Mouse (Mus musculus) forebrain, embryonic 11.5 days (tissue): Measurements from ENCODE around the gene Hs2st1. TPM values are rescaled to one million over a fixed set of nuclear protein-coding genes. Genes with fewer than 3 reads are reported as not detected.

ENCODE experiments used
- ATAC-seq: fragments of 200-750 bp; cut with Nextera tagmentation; replicated peaks from 2 replicates; pipeline ENCODE4 v1.8.0; 2017; ENCODE audit warnings: moderate TSS enrichment; ENCODE audit not compliant: low FRiP score
- DNase-seq: peaks from one replicate; pipeline ENCODE4 v3.0.0-alpha.2; 2017; ENCODE audit warnings: low spot score
- H3K27ac ChIP-seq: fragments of 300-500 bp; sonication (generic); 2 replicates; pipeline ENCODE4 v1.5.1; 2014; ENCODE audit warnings: low read depth, low read length
- H3K27me3 ChIP-seq: fragments of 300-500 bp; sonication (generic); 2 replicates; pipeline ENCODE4 v1.6.1; 2014; ENCODE audit warnings: mild to moderate bottlenecking, low read length, mixed read lengths; ENCODE audit not compliant: control insufficient read depth, insufficient read depth
- H3K36me3 ChIP-seq: fragments of 300-500 bp; sonication (generic); 2 replicates; pipeline ENCODE4 v1.6.1; 2014; ENCODE audit warnings: mild to moderate bottlenecking, low read length, moderate library complexity, mixed read lengths; ENCODE audit not compliant: control insufficient read depth, insufficient read depth
- H3K4me1 ChIP-seq: fragments of 300-500 bp; sonication (generic); replicated peaks from 2 replicates; pipeline ENCODE4 v1.6.1; 2014; ENCODE audit warnings: low read length, mixed read lengths; ENCODE audit not compliant: control insufficient read depth, insufficient read depth
- H3K4me2 ChIP-seq: fragments of 300-500 bp; sonication (generic); 2 replicates; pipeline ENCODE4 v1.6.1; 2014; ENCODE audit warnings: low read depth, mild to moderate bottlenecking, low read length, moderate library complexity, mixed read lengths; ENCODE audit not compliant: severe bottlenecking
- H3K4me3 ChIP-seq: fragments of 300-500 bp; sonication (generic); 2 replicates; pipeline ENCODE4 v1.5.1; 2014; ENCODE audit warnings: low read depth, low read length
- H3K9ac ChIP-seq: fragments of 300-500 bp; sonication (generic); 2 replicates; pipeline ENCODE4 v1.6.1; 2014; ENCODE audit warnings: low read length
- H3K9me3 ChIP-seq: fragments of 300-500 bp; sonication (generic); 2 replicates; pipeline ENCODE4 v1.6.1; 2016; ENCODE audit warnings: low read length, mixed read lengths; ENCODE audit not compliant: control insufficient read depth
- WGBS: fragments of 180-500 bp; shearing (Covaris S2); extraction: QIAGEN DNeasy Blood & Tissue Kit; methylation state at CpG from one replicate; pipeline ENCODE4 v1.1.7; 2014; 5-methylcytosine and 5-hydroxymethylcytosine counted together
- polyA plus RNA-seq: library from polyadenylated mRNA; unstranded; fragments of >200 nt; fragmentation: Nextera tagmentation; extraction: Ambion mirVana; gene quantifications from 2 replicates; pipeline ENCODE4 v1.2.1, GENCODE M21; 2014

Hs2st1 gene
- polyA plus RNA-seq, 1 experiment from 2014 or later, result 25.3 TPM

DNA sequence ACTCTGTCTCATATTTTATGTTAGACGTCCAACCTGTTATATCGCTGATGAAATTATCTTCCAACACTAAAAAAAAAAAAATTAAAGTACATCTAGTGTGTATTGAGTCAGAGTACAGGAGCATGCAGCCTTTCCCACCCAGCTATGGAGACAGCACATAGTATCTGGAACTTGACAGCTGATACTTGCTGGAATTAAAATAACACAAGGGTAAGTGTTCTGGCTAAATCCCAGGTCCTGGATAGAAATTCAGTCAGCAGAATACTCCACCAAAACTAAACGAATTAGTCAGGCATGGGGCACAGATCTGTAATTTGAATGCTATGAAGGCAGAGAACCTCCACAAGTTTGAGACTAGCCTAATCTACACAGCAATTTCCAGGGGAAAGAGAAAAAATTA lies 30.9 kb downstream of the Hs2st1 start:
- H3K36me3 ChIP-seq, result no peaks in the 10 kb centered on the region
- H3K9me3 ChIP-seq, result no peaks in the 10 kb centered on the region
- no peak overlapping the region for H3K4me2 ChIP-seq
- no peak for DNase-seq
- no peak for ATAC-seq
- no peak overlapping the region for H3K27ac ChIP-seq
- no peaks in the 10 kb centered on the region for H3K4me1 ChIP-seq
- H3K4me3 ChIP-seq, result no peak overlapping the region
- no peak overlapping the region for H3K9ac ChIP-seq
- WGBS, result 84% methylated on average over 3 of the region's 3 CpGs
- no peaks in the 10 kb centered on the region for H3K27me3 ChIP-seq

DNA sequence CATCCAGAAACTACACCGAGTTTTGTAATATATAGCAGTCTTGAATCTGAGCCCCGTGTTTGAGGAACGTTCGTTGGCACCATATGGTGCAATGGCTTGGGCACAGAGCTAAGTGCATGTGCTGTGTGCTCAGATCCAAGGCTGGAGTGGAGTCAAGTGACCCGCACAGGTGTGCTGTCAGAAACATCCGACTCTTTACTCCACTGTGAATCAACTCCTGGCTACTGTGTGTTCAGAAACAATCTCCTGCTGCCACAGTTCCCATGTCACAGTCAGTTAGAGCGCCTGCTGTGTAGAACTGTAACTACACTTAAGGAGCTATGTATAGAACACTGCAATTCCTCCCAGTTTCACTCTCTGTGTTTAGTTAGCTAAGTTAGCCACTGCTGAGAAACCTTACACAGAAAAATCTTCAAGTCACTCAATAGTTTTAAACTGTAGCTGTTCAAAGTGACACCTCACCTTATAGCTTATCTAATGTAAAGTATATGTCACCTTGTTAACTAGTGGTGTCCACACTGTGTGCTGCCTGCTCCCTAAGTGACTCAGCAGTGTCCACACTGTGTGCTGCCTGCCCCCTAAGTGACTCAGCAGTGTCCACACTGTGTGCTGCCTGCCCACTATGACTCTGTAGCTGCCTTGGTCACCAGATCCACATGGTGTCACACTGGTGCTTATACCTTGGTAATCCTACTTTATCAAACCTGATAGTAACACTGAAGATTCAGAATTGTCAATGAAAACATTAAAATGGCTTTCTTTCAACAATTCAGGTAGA lies 32.7 kb downstream of the Hs2st1 start:
- ATAC-seq, result no peak
- 92% methylated on average over 7 of the region's 7 CpGs for WGBS
- peaks cover 3% of the 10 kb centered on the region; the same call in 1 of the 2 replicates for H3K4me1 ChIP-seq
- no peak overlapping the region for H3K27ac ChIP-seq
- H3K4me3 ChIP-seq, result no peak overlapping the region
- no peak overlapping the region for H3K9ac ChIP-seq
- no peaks in the 10 kb centered on the region for H3K36me3 ChIP-seq
- no peak for DNase-seq
- no peaks in the 10 kb centered on the region for H3K9me3 ChIP-seq
- H3K4me2 ChIP-seq, result no peak overlapping the region
- H3K27me3 ChIP-seq, result no peaks in the 10 kb centered on the region

DNA sequence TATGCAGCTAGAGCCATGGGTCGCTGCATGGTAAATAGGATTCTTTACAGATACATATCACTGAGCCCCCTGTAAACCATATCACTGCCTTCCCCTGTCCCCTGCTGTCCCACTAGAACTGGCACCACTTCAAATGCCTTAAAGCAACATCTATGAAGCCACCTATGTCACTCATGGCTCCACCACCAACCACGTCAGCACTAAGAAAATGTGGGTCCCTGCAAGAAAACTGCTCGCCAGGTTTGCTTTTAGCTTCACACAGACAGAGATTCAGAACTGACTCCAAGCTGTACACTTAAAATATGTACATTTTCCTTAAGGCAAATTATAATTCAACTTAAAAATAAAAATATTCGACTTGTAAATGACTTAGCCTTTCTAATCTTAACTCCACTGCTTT lies 34.9 kb downstream of the Hs2st1 start:
- Histone ChIP-seq H3K4me2 (no peak overlapping the region), H3K27ac (no peak overlapping the region), H3K4me3 (no peak overlapping the region), H3K9me3 (no peaks in the 10 kb centered on the region), H3K27me3 (no peaks in the 10 kb centered on the region), H3K36me3 (no peaks in the 10 kb centered on the region), H3K4me1 (peaks cover 5% of the 10 kb centered on the region; the same call in 1 of the 2 replicates), H3K9ac (no peak overlapping the region)
- ATAC-seq (no peak), DNase-seq (no peak)
- 94% methylated on average over 4 of the region's 4 CpGs for WGBS

DNA sequence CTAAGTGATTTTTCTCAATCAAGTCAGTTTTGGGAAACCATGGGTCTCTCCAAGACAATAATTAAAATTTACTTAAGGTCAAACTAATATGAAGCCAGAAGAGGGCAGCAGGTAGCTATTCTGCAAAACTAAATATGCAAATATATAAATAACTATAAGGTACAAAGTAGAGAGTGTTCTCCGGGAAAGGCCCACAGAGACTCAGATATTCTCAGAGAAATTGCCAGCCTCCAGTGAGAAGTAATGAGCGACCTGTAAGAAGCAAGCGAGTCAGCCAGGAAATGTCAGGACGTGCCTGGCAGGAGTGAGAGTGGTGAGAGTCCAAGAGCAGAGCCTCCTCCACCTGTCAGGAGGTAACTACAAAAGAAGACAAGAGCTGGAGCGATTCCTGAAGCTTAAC lies 39.0 kb downstream of the Hs2st1 start:
- 0 out of 2 replicates have a peak, but pooled peaks have one; percentile 30 for ATAC-seq
- no peak overlapping the region for H3K4me2 ChIP-seq
- WGBS, result 64% methylated on average over 5 of the region's 5 CpGs
- DNase-seq, result no peak
- H3K4me1 ChIP-seq, result peaks cover 5% of the 10 kb centered on the region; the same call in 1 of the 2 replicates
- H3K27me3 ChIP-seq, result no peaks in the 10 kb centered on the region
- H3K9ac ChIP-seq, result no peak overlapping the region
- H3K9me3 ChIP-seq, result no peaks in the 10 kb centered on the region
- no peak overlapping the region for H3K4me3 ChIP-seq
- no peaks in the 10 kb centered on the region for H3K36me3 ChIP-seq
- H3K27ac ChIP-seq, result no peak overlapping the region

DNA sequence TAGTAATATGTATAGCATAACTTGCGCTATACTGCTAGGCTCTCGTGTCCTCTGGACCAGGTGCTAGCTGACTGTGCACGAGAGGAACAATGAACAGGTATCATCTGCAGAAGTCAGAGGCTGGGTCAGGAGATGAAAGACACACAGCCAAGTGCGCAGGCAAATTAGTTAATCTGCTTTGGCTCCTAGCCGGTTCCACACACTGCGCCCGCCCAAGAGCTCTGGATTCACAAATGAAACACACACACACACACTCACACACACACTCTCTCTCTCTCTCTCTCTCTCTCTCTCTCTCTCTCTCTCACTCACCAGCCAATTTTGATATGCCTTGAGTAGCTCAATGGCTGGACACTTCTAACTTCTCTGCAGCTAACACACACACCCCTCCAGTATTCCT lies 42.1 kb downstream of the Hs2st1 start:
- Histone ChIP-seq H3K36me3 (no peaks in the 10 kb centered on the region), H3K27me3 (no peaks in the 10 kb centered on the region), H3K27ac (no peak overlapping the region), H3K4me3 (no peak overlapping the region), H3K9me3 (no peaks in the 10 kb centered on the region), H3K4me2 (no peak overlapping the region), H3K4me1 (0 out of 2 replicates have a peak, but pooled peaks cover 2% of the 10 kb centered on the region), H3K9ac (no peak overlapping the region)
- DNase-seq, result no peak
- ATAC-seq, result no peak
- WGBS, result 90% methylated on average over 7 of the region's 7 CpGs

DNA sequence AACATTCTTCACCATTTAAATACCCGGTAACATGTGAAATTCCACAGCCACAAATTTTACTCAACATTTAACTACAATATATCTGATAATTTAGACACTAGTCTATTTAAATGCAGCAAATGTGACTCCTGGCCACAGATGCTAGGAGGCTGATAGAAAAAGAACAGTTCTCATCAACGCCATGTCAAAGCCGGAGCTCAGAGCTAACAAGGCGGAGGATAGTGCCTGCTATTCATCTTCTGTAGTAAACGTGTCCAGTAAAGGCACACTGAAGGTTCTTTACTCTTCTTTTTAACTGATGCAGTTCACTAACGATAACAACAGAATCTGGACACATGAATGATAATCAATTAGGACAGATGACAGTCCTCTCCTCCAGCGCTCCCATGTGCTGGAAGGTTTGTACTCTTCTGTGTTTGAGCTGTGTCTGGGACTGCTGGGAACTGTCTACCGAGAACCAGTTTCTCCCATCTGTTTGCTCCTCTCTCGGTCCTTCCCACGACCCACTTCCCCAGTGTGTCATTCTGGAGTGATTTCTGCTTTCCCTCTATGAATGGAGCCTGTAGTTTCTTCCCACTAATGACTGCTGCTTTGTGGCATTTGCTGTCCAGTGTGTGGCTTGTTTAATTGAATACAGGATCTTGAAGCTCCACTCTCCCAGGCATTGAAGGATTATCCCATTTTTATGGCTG lies 50.3 kb downstream of the Hs2st1 start:
- Histone ChIP-seq H3K27me3 (no peaks in the 10 kb centered on the region), H3K4me3 (no peak overlapping the region), H3K4me2 (no peak overlapping the region), H3K9me3 (no peaks in the 10 kb centered on the region), H3K9ac (no peak overlapping the region), H3K27ac (no peak overlapping the region), H3K36me3 (no peaks in the 10 kb centered on the region), H3K4me1 (no peaks in the 10 kb centered on the region)
- 74% methylated on average over 10 of the region's 10 CpGs for WGBS
- DNase-seq, result no peak
- no peak for ATAC-seq

DNA sequence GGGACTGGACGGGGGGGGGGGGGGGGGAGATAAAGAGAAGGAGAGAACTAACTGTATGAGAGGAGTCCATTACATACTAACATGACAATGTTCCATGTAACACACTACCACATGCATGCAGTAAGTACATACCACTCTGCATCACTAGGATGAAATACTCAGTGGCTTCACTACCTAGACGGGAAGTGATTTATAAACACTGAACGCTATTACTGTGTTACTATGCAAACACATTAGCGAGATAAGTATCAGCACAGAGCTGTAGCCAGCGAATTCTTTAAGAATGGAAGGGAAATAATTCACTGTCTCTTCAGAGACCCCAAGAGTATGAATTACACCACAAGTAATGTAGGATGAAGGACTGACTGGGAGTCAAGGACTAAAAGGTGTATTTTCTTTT lies 51.1 kb downstream of the Hs2st1 start:
- no peaks in the 10 kb centered on the region for H3K4me1 ChIP-seq
- H3K9me3 ChIP-seq, result no peaks in the 10 kb centered on the region
- no peaks in the 10 kb centered on the region for H3K27me3 ChIP-seq
- no peak overlapping the region for H3K4me3 ChIP-seq
- no peaks in the 10 kb centered on the region for H3K36me3 ChIP-seq
- no peak overlapping the region for H3K27ac ChIP-seq
- WGBS, result 92% methylated on average over 5 of the region's 5 CpGs
- H3K4me2 ChIP-seq, result no peak overlapping the region
- no peak overlapping the region for H3K9ac ChIP-seq
- no peak for DNase-seq
- no peak for ATAC-seq

DNA sequence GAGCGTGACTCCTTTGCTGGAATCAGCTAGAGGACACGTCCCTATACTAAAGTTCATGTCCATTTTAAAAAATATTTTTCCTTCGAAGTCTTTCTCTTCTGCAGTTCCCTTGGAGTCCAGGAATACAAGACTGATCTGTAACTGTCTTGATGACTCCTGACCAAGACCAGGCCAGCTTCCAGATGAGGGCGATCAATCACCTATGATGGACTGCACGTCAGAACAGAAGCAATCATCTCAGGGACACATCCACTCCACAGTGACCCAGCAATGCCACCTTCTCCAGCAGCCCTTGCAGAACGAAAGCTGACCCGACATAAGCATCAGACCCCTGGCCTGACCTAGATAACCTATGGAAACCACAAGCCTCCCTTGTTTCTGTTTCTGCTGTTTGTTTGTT lies 54.7 kb downstream of the Hs2st1 start:
- DNase-seq (no peak), ATAC-seq (no peak)
- Histone ChIP-seq H3K4me3 (no peak overlapping the region), H3K9ac (no peak overlapping the region), H3K27me3 (no peaks in the 10 kb centered on the region), H3K4me2 (no peak overlapping the region), H3K36me3 (no peaks in the 10 kb centered on the region), H3K4me1 (no peaks in the 10 kb centered on the region), H3K27ac (no peak overlapping the region), H3K9me3 (no peaks in the 10 kb centered on the region)
- 94% methylated on average over 7 of the region's 7 CpGs for WGBS

DNA sequence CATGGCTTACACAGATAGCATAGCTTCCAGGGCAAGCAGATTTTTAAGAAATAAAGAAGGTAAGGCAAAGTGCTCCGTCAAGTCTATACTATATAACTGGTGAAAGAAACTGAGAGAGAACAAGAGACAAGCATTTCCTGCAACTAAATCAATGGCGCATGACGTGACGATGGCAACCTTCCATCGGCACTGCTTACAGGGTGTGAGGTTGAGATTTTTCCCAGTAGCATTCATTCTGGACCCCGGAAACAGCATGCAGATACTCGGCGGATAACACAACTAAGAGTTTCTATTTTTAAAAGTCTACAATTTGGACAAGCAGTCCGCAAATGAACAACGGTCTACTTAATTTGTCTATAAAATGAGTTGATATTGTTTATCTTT lies 55.9 kb downstream of the Hs2st1 start:
- Histone ChIP-seq H3K27me3 (no peaks in the 10 kb centered on the region), H3K9ac (no peak overlapping the region), H3K4me2 (no peak overlapping the region), H3K4me3 (no peak overlapping the region), H3K4me1 (no peaks in the 10 kb centered on the region), H3K27ac (no peak overlapping the region), H3K36me3 (no peaks in the 10 kb centered on the region), H3K9me3 (no peaks in the 10 kb centered on the region)
- WGBS, result 96% methylated on average over 10 of the region's 10 CpGs
- no peak for DNase-seq
- no peak for ATAC-seq
